Comparison of ENCODE assay signal across 15 mouse cellular contexts in genomic region chr19:38274747-38275421, GRCm38 (mm10). TPM values are rescaled to one million over a fixed set of nuclear protein-coding genes. Genes with fewer than 3 reads are reported as not detected.
A peak's percentile ranks its signal among the peaks of the same experiment; 100 is the strongest.
DNase-seq lines count a peak whose midpoint lies in the region; ATAC-seq and TF ChIP-seq lines count a peak whose summit lies in the region.
"Had no signal": no experiment of that assay in that cellular context is flagged by ENCODE, and none has a peak within 500 bp of the region (broad histone marks: within the 10 kb centered on the region; RNA-seq: fewer than 3 reads in every experiment).

No protein-coding gene starts in this region.

- H3K27me3 ChIP-seq in hindbrain, postnatal 0 days (ENCODE audit: insufficient read depth, low read length), result no peaks in the 10 kb centered on the region
- H3K27me3 ChIP-seq in hindbrain, embryonic 12.5 days, result no peaks in the 10 kb centered on the region
- H3K27me3 ChIP-seq: embryonic facial prominence, embryonic 12.5 days; heart, embryonic 12.5 days; intestine, embryonic 15.5 days had no signal

- 0 out of 2 replicates have a peak overlapping the region, but pooled peaks have one; percentile 32 for H3K27ac ChIP-seq in hindbrain, postnatal 0 days
- no peak overlapping the region for H3K27ac ChIP-seq in hindbrain, embryonic 12.5 days
- H3K27ac ChIP-seq in ES-E14 (ENCODE audit: insufficient read depth, low read depth, low read length, poor library complexity, severe bottlenecking), result no peak overlapping the region
- H3K27ac ChIP-seq: embryonic facial prominence, embryonic 12.5 days; intestine, embryonic 15.5 days; liver, embryonic 14.5 days had no signal

- TF ChIP-seq CTCF in hindbrain, postnatal 0 days (IDR thresholded peaks at IDR 0.05; ENCODE audit: low read depth), result no peak
- TF ChIP-seq CTCF in lung, adult 2 months (IDR thresholded peaks at IDR 0.05; ENCODE audit: insufficient read depth, low read length), result no peak
- no peak for TF ChIP-seq CTCF in brain, embryonic 14.5 days (IDR thresholded peaks at IDR 0.05; ENCODE audit: borderline replicate concordance, extremely low read depth, insufficient read depth, insufficient read length)

- H3K9ac ChIP-seq in hindbrain, postnatal 0 days (replicated peaks; ENCODE audit: low read length), result no peak overlapping the region
- no peak overlapping the region for H3K9ac ChIP-seq in hindbrain, embryonic 12.5 days
- H3K9ac ChIP-seq in ES-E14 (ENCODE audit: insufficient read depth, low read depth, low read length, poor library complexity, severe bottlenecking), result no peak overlapping the region
- H3K9ac ChIP-seq: embryonic facial prominence, embryonic 12.5 days; heart, embryonic 12.5 days; intestine, embryonic 15.5 days; liver, embryonic 14.5 days had no signal

- H3K9me3 ChIP-seq in hindbrain, postnatal 0 days (ENCODE audit: low read length), result no peaks in the 10 kb centered on the region
- no peaks in the 10 kb centered on the region for H3K9me3 ChIP-seq in hindbrain, embryonic 12.5 days (replicated peaks)
- H3K9me3 ChIP-seq in ES-E14 (ENCODE audit: control insufficient read depth, insufficient read depth, low read depth, low read length), result no peaks in the 10 kb centered on the region
- H3K9me3 ChIP-seq: embryonic facial prominence, embryonic 12.5 days; heart, embryonic 12.5 days; intestine, embryonic 15.5 days had no signal

- no peaks in the 10 kb centered on the region for H3K4me1 ChIP-seq in hindbrain, postnatal 0 days (ENCODE audit: insufficient read depth, low read length)
- H3K4me1 ChIP-seq in hindbrain, embryonic 12.5 days, result no peaks in the 10 kb centered on the region
- no peaks in the 10 kb centered on the region for H3K4me1 ChIP-seq in lung, adult 2 months (ENCODE audit: control insufficient read depth, insufficient read depth, low read length)
- H3K4me1 ChIP-seq in ES-E14 (ENCODE audit: control insufficient read depth in 2 of 2, insufficient read depth in 2 of 2, low read length in 2 of 2, poor library complexity in 1 of 2), result peaks cover 0 to 3% of the 10 kb centered on the region in 2 experiments; a peak in 1 of 4 replicates
- H3K4me1 ChIP-seq: embryonic facial prominence, embryonic 12.5 days; heart, embryonic 12.5 days; intestine, embryonic 15.5 days had no signal

- in situ Hi-C loops in ES-E14 (cut with MboI; ENCODE audit: low sequenced_read_pairs in 2 of 2, unreplicated experiment in 2 of 2), result no loop called here

- WGBS in hindbrain, postnatal 0 days, result 80% methylated on average over 15 of the region's 15 CpGs
- 85% methylated on average over 15 of the region's 15 CpGs for WGBS in hindbrain, embryonic 12.5 days
- 67% methylated on average over 15 of the region's 15 CpGs for WGBS in lung, adult 2 months

- no peak for ATAC-seq in hindbrain, postnatal 0 days
- no peak for ATAC-seq in hindbrain, embryonic 12.5 days (ENCODE audit: low FRiP score)
- ATAC-seq: intestine, embryonic 15.5 days had no signal

- DNase-seq in hindbrain, postnatal 0 days (ENCODE audit: low spot score), result peak; percentile 54
- DNase-seq in lung, postnatal 10 days, result peak; percentile 21
- DNase-seq in lung, adult 2 months, result no peak
- no peak for DNase-seq in ES-E14 (ENCODE audit: low read depth, low spot score)
- DNase-seq in brain, embryonic 14.5 days (ENCODE audit: low read depth), result peak; percentile 44
- no peak for DNase-seq in spleen, postnatal 10 days (ENCODE audit: low spot score in 2 of 2)
- DNase-seq: cerebellum, postnatal 14 days; gastrocnemius, postnatal 10 days had no signal

- no peak overlapping the region for H3K4me2 ChIP-seq in hindbrain, postnatal 0 days (ENCODE audit: low read depth, low read length)
- H3K4me2 ChIP-seq in hindbrain, embryonic 12.5 days (replicated peaks), result no peak overlapping the region
- H3K4me2 ChIP-seq: embryonic facial prominence, embryonic 12.5 days; heart, embryonic 12.5 days; intestine, embryonic 15.5 days had no signal

- H3K4me3 ChIP-seq in hindbrain, postnatal 0 days (ENCODE audit: low read length), result no peak overlapping the region
- H3K4me3 ChIP-seq in hindbrain, embryonic 12.5 days, result no peak overlapping the region
- no peak overlapping the region for H3K4me3 ChIP-seq in lung, adult 2 months (replicated peaks; ENCODE audit: extremely low read depth, low read depth, low read length)
- H3K4me3 ChIP-seq in ES-E14 (ENCODE audit: insufficient read depth in 1 of 2, low read depth in 1 of 2, low read length in 2 of 2, poor library complexity in 1 of 2, severe bottlenecking in 1 of 2), result no peak overlapping the region
- H3K4me3 ChIP-seq: embryonic facial prominence, embryonic 12.5 days; heart, embryonic 12.5 days; intestine, embryonic 15.5 days had no signal

- H3K36me3 ChIP-seq in hindbrain, postnatal 0 days (ENCODE audit: insufficient read depth, low read length), result no peaks in the 10 kb centered on the region
- no peaks in the 10 kb centered on the region for H3K36me3 ChIP-seq in hindbrain, embryonic 12.5 days
- no peaks in the 10 kb centered on the region for H3K36me3 ChIP-seq in ES-E14 (ENCODE audit: control insufficient read depth, insufficient read depth, low read length, poor library complexity, severe bottlenecking)
- H3K36me3 ChIP-seq: embryonic facial prominence, embryonic 12.5 days; heart, embryonic 12.5 days; intestine, embryonic 15.5 days had no signal

- no peak for TF ChIP-seq POLR2A in lung, adult 2 months (IDR thresholded peaks at IDR 0.05; ENCODE audit: borderline replicate concordance, extremely low read depth, low read depth, low read length)
- no peak for TF ChIP-seq POLR2A in brain, embryonic 14.5 days (IDR thresholded peaks at IDR 0.05; ENCODE audit: borderline replicate concordance, extremely low read depth, insufficient read depth, insufficient read length, poor library complexity, severe bottlenecking)

TF ChIP-seq in ES-E14, 5 proteins besides CTCF, POLR2A, EP300 and RAD21:
- TF ChIP-seq MAFK (IDR thresholded peaks at IDR 0.05; ENCODE audit: insufficient read depth, low read depth, low read length) (no peak), CHD2 (IDR thresholded peaks at IDR 0.05; ENCODE audit: low read depth, low read length) (peak; percentile 35; the same call in 1 of the 2 replicates)

RNA-seq across cellular contexts. Expression of gene Lgi1, which starts 10.5 kb away (rescaled TPM):
- 15.5 and 16.5 TPM in 2 replicates for total RNA-seq in hindbrain, postnatal 0 days (2014; rRNA removed)
- polyA plus RNA-seq in hindbrain, postnatal 0 days (2015; fragmentation: Nextera tagmentation; extraction: Ambion mirVana), result 20.3 and 20.6 TPM in 2 replicates
- polyA plus RNA-seq in hindbrain, embryonic 12.5 days (2016; fragmentation: Nextera tagmentation; extraction: Ambion mirVana), result 5.2 and 5.5 TPM in 2 replicates
- polyA plus RNA-seq in lung, adult 2 months (2012; rRNA removed), result 0.12 and 0.25 TPM in 2 replicates
- total RNA-seq in ES-E14 (2012; rRNA removed), result 0.18 and 0.53 TPM in 2 replicates
- 9.0 and 11.4 TPM in 2 replicates for polyA plus RNA-seq in brain, embryonic 14.5 days (2012; rRNA removed)
- total RNA-seq: hematopoietic stem cell, adult 5-6 weeks had no signal
- polyA plus RNA-seq: heart, embryonic 12.5 days; thymus, postnatal 0 days had no signal

RNA-seq across cellular contexts. Expression of gene Fra10ac1, which starts 50.9 kb away (rescaled TPM):
- total RNA-seq in hindbrain, postnatal 0 days (2014; rRNA removed), result 2.7 and 3.4 TPM in 2 replicates
- 30.9 and 32.3 TPM in 2 replicates for polyA plus RNA-seq in hindbrain, postnatal 0 days (2015; fragmentation: Nextera tagmentation; extraction: Ambion mirVana)
- polyA plus RNA-seq in hindbrain, embryonic 12.5 days (2016; fragmentation: Nextera tagmentation; extraction: Ambion mirVana), result 52.7 and 55.2 TPM in 2 replicates
- polyA plus RNA-seq in lung, adult 2 months (2012; rRNA removed), result 3.1 and 4.5 TPM in 2 replicates
- total RNA-seq in ES-E14 (2012; rRNA removed), result 12.2 and 14.8 TPM in 2 replicates
- 24.4 and 25.6 TPM in 2 replicates for polyA plus RNA-seq in brain, embryonic 14.5 days (2012; rRNA removed)

Comparison
In these comparisons a context has a peak if more than half of its experiments do, and no peak if none do; other contexts are left out.
1. DNase-seq: peak in hindbrain, postnatal 0 days (single experiment), lung, postnatal 10 days (single experiment) and brain, embryonic 14.5 days (single experiment); none in lung, adult 2 months (single experiment), ES-E14 (single experiment) and spleen, postnatal 10 days (0 of 2).